Mouse (Mus musculus) right cerebral cortex, postnatal 14 days (tissue): Measurements from ENCODE around the gene Efna1.

Source experiments
- DNase-seq: peaks from one replicate; pipeline ENCODE4 v3.0.0; 2022

The Efna1 gene

GRCm38 (mm10) chr3:89305551-89306325 lies 24.8 kb upstream of the Efna1 start:
- no peak for DNase-seq

- DNase-seq: no peak
Measured at GRCm38 (mm10) chr3:89305105-89305504, 24.2 kb upstream of the Efna1 start.

- DNase-seq: no peak
Measured at GRCm38 (mm10) chr3:89304440-89304839, 23.5 kb upstream of the Efna1 start.

- no peak for DNase-seq
Measured at GRCm38 (mm10) chr3:89300514-89300913, 19.6 kb upstream of the Efna1 start.

GRCm38 (mm10) chr3:89300071-89300470 lies 19.1 kb upstream of the Efna1 start:
- DNase-seq: no peak

GRCm38 (mm10) chr3:89299499-89299898 lies 18.6 kb upstream of the Efna1 start:
- no peak for DNase-seq

- no peak for DNase-seq
Measured at GRCm38 (mm10) chr3:89298908-89299307, 18.0 kb upstream of the Efna1 start.

- no peak for DNase-seq
Measured at GRCm38 (mm10) chr3:89296761-89297396, 15.9 kb upstream of the Efna1 start.

GRCm38 (mm10) chr3:89295685-89296230 lies 14.8 kb upstream of the Efna1 start:
- DNase-seq: no peak

- DNase-seq: no peak
Measured at GRCm38 (mm10) chr3:89294195-89294594, 13.3 kb upstream of the Efna1 start.

GRCm38 (mm10) chr3:89293247-89293918 lies 12.4 kb upstream of the Efna1 start:
- no peak for DNase-seq

GRCm38 (mm10) chr3:89292303-89292702 lies 11.4 kb upstream of the Efna1 start:
- DNase-seq: no peak

GRCm38 (mm10) chr3:89291874-89292273 lies 10.9 kb upstream of the Efna1 start:
- no peak for DNase-seq

- DNase-seq: no peak
Measured at GRCm38 (mm10) chr3:89288503-89288928, 7.6 kb upstream of the Efna1 start.

GRCm38 (mm10) chr3:89287286-89287685 lies 6.3 kb upstream of the Efna1 start:
- no peak for DNase-seq

GRCm38 (mm10) chr3:89285526-89285925 lies 4.6 kb upstream of the Efna1 start:
- DNase-seq: no peak

- no peak for DNase-seq
Measured at GRCm38 (mm10) chr3:89284261-89284660, 3.3 kb upstream of the Efna1 start.

GRCm38 (mm10) chr3:89282291-89282643 lies 1.3 kb upstream of the Efna1 start:
- no peak for DNase-seq

- peak; percentile 86 for DNase-seq
Measured at GRCm38 (mm10) chr3:89281579-89282290, 793 bp upstream of the Efna1 start.

GRCm38 (mm10) chr3:89280050-89280605 lies 814 bp downstream of the Efna1 start:
- DNase-seq: no peak

- DNase-seq: peak; percentile 67
Measured at GRCm38 (mm10) chr3:89279153-89279890, 1.6 kb downstream of the Efna1 start.

GRCm38 (mm10) chr3:89278643-89279042 lies 2.3 kb downstream of the Efna1 start:
- no peak for DNase-seq
